Mouse (Mus musculus): ENCODE measurements at regions not wholly inside any gene's neighbourhood (a gene's known extent, or its start where the extent isn't known, plus 50 kb on each side); places are given as distances from the start of the nearest gene placed in this dataset.

- TF ChIP-seq CTCF (IDR thresholded peaks at IDR 0.05; ENCODE audit: borderline replicate concordance, control insufficient read depth, extremely low read depth, insufficient read depth, low read length, poor library complexity) (no peak), POLR2A (IDR thresholded peaks at IDR 0.05; ENCODE audit: control insufficient read depth, extremely low read depth, insufficient read depth, low read length, poor library complexity) (no peak)
Measured at GRCm38 (mm10) chr19:59585835-59586234, 127.7 kb downstream of the Emx2 start.

Measured in thymus, adult 2 months (tissue).